Mouse (Mus musculus) lung, adult 2 months (tissue): ENCODE measurements at regions not wholly inside any gene's neighbourhood (a gene's known extent, or its start where the extent isn't known, plus 50 kb on each side); places are given as distances from the start of the nearest gene placed in this dataset.

Source experiments
- CTCF ChIP-seq: fragments of 200-500 bp; IDR thresholded peaks from 2 replicates; pipeline ENCODE4 v1.5.1; 2011; ENCODE audit warnings: mild to moderate bottlenecking, low read length, control low read depth; ENCODE audit not compliant: insufficient read depth
- POLR2A ChIP-seq: fragments of 200-500 bp; IDR thresholded peaks from 2 replicates; pipeline ENCODE4 v1.6.1; 2011; ENCODE audit warnings: low read depth, mild to moderate bottlenecking, control low read depth, low read length, borderline replicate concordance; ENCODE audit errors: extremely low read depth

DNA sequence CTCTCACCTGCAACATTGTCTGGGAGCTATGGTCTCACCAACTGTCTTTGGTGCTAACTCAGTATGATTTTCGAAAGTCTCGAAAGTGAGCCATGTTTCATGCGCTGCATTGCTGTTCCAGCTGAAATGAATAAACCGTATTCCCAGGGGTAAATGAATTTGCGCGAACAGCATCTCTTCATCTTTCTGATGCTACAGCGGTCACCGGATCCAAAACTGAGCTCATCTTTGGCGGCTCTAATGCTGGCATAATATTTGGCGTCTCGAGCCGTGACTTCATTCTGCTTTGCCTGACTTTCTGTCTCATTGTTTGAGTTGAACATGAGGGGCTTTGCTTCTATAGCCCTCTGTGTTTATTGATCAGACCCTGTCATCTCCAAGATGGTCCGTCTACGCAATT is 137.3 kb downstream of the Tmem182 start:
- TF ChIP-seq CTCF (no peak), POLR2A (no peak)
